Mouse (Mus musculus) cortical plate, adult 2 months (tissue): ENCODE measurements around the gene Alyref2. TPM values are rescaled to one million over a fixed set of nuclear protein-coding genes. Genes with fewer than 3 reads are reported as not detected.
A peak's percentile ranks its signal among the peaks of the same experiment; 100 is the strongest.

Experiments used
- H3K27ac ChIP-seq: fragments of 200-500 bp; 2 replicates; pipeline ENCODE4 v1.5.1; 2012; ENCODE audit warnings: low read length, control low read depth, inconsistent platforms; ENCODE audit not compliant: insufficient read depth
- H3K4me1 ChIP-seq: fragments of 200-500 bp; 2 replicates; pipeline ENCODE4 v1.6.1; 2011; ENCODE audit warnings: low read length; ENCODE audit not compliant: control insufficient read depth, insufficient read depth
- H3K4me3 ChIP-seq: fragments of 200-500 bp; 2 replicates; pipeline ENCODE4 v1.5.1; 2011; ENCODE audit warnings: mild to moderate bottlenecking, low read length, control low read depth; ENCODE audit not compliant: insufficient read depth
- CTCF ChIP-seq: fragments of 200-500 bp; IDR thresholded peaks from 2 replicates; pipeline ENCODE4 v1.5.1; 2011; ENCODE audit warnings: mild to moderate bottlenecking, control low read depth, low read length; ENCODE audit not compliant: insufficient read depth; ENCODE audit errors: extremely low read depth
- POLR2A ChIP-seq: fragments of 200-500 bp; IDR thresholded peaks from 2 replicates; pipeline ENCODE4 v1.6.1; 2011; ENCODE audit warnings: mild to moderate bottlenecking, low read length, control low read depth; ENCODE audit not compliant: insufficient read depth; ENCODE audit errors: extremely low read depth
- polyA plus RNA-seq: library from polyadenylated mRNA; depleted of rRNA; stranded (reverse); fragments of >200 nt; gene quantifications from 2 replicates; pipeline ENCODE4 v1.2.3, GENCODE M21; 2012; rRNA removed

Gene Alyref2
- polyA plus RNA-seq = 5.4 and 7.9 TPM in 2 replicates

GRCm38 (mm10) chr1:171503250-171503591 is at the start of gene Alyref2:
TSS of gene Alyref2 (plus strand) at chr1:171503478.
- no peak; the same call in 1 of the 2 replicates for TF ChIP-seq POLR2A
- peak; percentile 33; the same call in 1 of the 2 replicates for TF ChIP-seq CTCF
- peak within 1 kb of the TSS; percentile 24 for H3K27ac ChIP-seq
- H3K4me3 ChIP-seq = peak within 1 kb of the TSS; percentile 83
- H3K4me1 ChIP-seq = peaks cover 1% of the 10 kb centered on the region; the same call in 1 of the 2 replicates

DNA sequence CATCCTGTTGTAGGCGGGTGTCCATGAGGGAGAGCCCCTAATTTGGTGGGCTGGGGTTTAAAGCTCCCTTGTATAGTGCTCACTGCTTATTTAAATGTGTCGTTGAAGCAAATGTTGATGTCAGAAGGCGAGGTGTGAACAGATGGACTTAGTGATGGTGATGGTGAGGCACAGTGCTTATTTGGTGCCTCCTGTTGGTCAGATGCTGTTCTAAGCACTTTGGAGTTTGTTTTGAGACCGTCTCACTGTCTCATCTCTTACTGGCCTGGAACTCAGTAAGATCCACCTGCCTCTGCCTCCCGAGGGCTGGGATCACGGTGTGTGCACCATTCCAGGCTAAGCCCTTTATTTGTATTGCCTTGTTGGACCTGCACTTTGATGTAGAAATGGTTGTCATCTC is 48.4 kb upstream of the Alyref2 start:
- H3K27ac ChIP-seq = no peak overlapping the region
- TF ChIP-seq POLR2A = no peak
- TF ChIP-seq CTCF = no peak
- no peaks in the 10 kb centered on the region for H3K4me1 ChIP-seq
- H3K4me3 ChIP-seq = no peak overlapping the region

DNA sequence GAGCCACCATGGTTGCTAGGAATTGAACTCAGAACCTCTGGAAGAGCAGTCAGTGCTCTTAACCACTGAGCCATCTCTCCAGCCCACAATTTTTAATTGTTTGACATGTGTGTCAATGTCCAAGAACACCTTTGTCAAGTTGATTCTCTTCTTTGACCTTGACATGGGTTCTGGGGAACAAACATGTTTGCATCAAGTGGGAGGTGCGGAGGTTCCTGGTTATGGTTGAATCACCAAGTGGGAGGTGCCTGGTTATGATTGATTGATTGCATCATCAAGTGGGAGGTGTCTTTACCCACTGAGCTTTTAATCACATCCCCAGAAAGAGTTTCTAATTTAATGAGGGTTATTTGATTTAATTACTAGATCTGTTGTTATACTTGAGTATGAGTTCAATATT is 45.7 kb upstream of the Alyref2 start:
- Histone ChIP-seq H3K27ac (no peak overlapping the region), H3K4me3 (no peak overlapping the region)
- TF ChIP-seq POLR2A (no peak), CTCF (no peak)

GRCm38 (mm10) chr1:171459791-171460190 is 43.5 kb upstream of the Alyref2 start:
- Histone ChIP-seq H3K27ac (no peak overlapping the region), H3K4me1 (no peaks in the 10 kb centered on the region), H3K4me3 (no peak overlapping the region)
- TF ChIP-seq POLR2A = no peak
- TF ChIP-seq CTCF = no peak

More for the DNA sequence above, 45.7 kb upstream of the Alyref2 start:
- H3K4me1 ChIP-seq = no peaks in the 10 kb centered on the region

DNA sequence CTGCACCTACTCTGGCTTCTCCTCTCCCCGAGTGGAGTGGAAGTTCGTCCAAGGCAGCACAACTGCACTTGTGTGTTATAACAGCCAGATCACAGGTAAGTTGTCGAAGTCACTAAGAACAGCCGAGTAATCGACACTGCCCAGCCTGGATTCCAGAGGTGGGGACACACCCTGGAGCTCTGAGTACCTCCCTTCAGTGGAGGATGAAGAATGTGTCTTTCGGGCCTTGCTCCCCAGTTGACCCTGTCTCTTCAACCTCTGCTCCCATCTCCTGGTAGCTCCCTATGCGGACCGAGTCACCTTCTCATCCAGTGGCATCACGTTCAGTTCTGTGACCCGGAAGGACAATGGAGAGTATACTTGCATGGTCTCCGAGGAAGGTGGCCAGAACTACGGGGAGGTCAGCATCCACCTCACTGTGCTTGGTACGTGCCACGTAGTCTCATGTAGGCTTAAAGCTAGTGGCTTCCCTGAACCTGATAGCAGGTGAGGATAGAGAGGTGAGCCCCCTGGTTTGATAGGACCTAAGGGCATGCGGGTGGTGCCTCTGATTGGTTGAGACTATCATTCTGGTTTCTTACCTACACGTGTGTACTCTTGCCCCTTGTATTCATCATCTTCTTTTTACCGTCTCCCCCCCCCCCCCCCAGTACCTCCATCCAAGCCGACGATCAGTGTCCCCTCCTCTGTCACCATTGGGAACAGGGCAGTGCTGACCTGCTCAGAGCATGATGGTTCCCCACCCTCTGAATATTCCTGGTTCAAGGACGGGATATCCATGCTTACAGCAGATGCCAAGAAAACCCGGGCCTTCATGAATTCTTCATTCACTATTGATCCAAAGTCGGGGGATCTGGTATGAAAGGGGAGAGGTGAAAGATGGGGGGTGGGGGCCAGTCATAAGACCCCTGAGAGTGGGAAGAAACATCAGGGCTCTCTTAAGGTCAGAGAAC is 42.5 kb upstream of the Alyref2 start:
- TF ChIP-seq POLR2A (no peak), CTCF (no peak)

GRCm38 (mm10) chr1:171463133-171463532 is 40.1 kb upstream of the Alyref2 start:
- TF ChIP-seq POLR2A = no peak
- TF ChIP-seq CTCF = no peak
- Histone ChIP-seq H3K27ac (no peak overlapping the region), H3K4me3 (no peak overlapping the region), H3K4me1 (no peaks in the 10 kb centered on the region)

More for the DNA sequence above, 42.5 kb upstream of the Alyref2 start:
- Histone ChIP-seq H3K4me1 (no peaks in the 10 kb centered on the region), H3K4me3 (no peak overlapping the region), H3K27ac (no peak overlapping the region)

- no peak overlapping the region for H3K4me3 ChIP-seq
Measured at GRCm38 (mm10) chr1:171465749-171466412, 37.4 kb upstream of the Alyref2 start.

GRCm38 (mm10) chr1:171466565-171466964 is 36.7 kb upstream of the Alyref2 start:
- TF ChIP-seq POLR2A = no peak
- TF ChIP-seq CTCF = no peak
- H3K27ac ChIP-seq = no peak overlapping the region
- H3K4me1 ChIP-seq = no peaks in the 10 kb centered on the region
- H3K4me3 ChIP-seq = no peak overlapping the region

More at GRCm38 (mm10) chr1:171465749-171466412, 37.4 kb upstream of the Alyref2 start:
- H3K4me1 ChIP-seq = no peaks in the 10 kb centered on the region
- TF ChIP-seq CTCF = no peak
- no peak for TF ChIP-seq POLR2A
- H3K27ac ChIP-seq = no peak overlapping the region

DNA sequence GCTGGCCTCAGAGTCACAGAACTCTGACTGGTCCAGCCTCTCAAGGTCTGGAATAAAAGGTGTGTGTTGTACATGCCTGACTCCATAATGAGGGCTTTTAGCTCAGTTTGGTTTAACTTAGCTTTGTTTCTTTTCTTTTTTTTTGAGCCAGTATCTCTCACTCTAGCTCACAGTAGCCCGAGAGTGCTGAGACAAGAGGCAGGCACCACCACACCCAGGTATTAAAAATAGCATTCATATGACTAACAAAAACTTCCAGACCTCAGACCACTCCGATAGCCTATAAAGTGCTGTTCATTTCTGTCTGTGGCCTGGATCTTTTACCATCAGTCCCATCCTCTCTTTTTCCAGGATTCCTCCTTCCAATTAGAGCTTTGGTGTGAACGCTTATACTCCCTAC is 33.6 kb upstream of the Alyref2 start:
- no peak overlapping the region for H3K27ac ChIP-seq
- no peak overlapping the region for H3K4me3 ChIP-seq
- TF ChIP-seq POLR2A = no peak
- TF ChIP-seq CTCF = no peak
- no peaks in the 10 kb centered on the region for H3K4me1 ChIP-seq
